Mouse (Mus musculus): ENCODE measurements around the gene Tdpoz4. TPM values are rescaled to one million over a fixed set of nuclear protein-coding genes. Genes with fewer than 3 reads are reported as not detected.
"Not testable (repeated sequence)": the region's sequence is repeated elsewhere in the genome, so short reads cannot be mapped to it uniquely, and the experiment has no call there.

Gene Tdpoz4
- polyA plus RNA-seq (2012; rRNA removed) = not detected in 2 replicates

DNA sequence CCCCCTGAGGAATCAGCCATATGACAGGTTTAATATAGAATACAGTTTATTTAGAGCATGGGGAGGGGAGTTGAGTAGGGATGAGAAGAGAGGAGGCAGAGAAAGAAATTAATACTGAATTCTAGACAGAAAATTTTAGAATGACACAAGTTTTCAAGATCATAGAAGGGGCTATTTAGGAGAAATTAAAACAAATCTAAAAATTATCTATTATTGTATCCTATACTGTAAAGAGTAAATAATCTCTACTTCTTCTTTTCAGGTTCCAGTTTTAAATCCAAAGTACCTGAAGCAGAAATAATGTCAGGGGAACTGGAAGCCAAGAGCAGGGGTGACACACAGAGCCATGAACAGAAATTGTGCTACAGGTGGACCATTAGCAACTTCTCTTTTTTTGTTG, at the start of gene Tdpoz4:
Tdpoz4 (plus strand) TSS at position 301 of the 400 bp plus-strand sequence.
- not testable (repeated sequence) for DNase-seq (ENCODE audit: extremely low spot score in 1 of 2, low spot score in 1 of 2)

DNA sequence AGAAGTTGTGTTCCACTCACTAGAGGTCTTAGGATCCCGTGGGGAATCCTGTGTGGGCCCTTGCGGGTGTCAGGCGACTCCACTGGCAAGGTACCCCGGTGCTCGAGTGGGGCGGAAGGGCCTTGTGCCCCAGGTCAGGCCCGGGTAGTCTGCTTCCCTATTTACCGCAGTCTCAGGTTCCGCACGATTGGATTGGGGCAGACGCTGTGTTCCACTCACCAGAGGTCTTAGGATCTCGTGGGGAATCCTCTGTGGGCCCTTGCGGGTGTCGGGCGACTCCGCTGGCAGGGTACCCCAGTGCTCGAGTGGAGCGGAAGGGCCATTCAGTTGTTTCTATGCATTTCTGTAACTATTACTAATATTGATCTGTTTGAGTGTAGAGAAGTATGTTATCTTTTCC, 42.2 kb upstream of the Tdpoz4 start:
- not testable (repeated sequence) for DNase-seq (ENCODE audit: extremely low spot score in 1 of 2, low spot score in 1 of 2)

DNA sequence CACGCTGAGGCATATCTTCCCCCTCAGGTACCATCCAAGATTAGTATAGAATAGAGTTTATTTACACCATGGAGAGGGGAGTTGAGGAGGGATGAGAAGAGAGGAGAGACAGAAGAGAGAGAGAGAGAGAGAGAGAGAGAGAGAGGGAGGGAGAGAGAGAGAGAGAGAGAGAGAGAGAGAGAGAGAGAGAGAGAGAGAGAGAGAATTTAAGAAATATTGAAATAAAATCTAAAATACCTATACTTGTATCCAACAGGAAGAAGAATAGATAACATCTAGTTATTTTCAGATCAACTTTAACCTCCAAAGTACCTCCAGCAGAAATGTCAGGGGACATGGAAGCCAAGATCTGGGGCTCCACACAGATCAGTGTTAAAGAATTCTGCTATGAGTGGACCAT, 23.5 kb upstream of the Tdpoz4 start, which contains the start of gene Gm5773:
Gm5773 (plus strand) TSS at position 301 of the 400 bp plus-strand sequence.
- DNase-seq (ENCODE audit: extremely low spot score in 1 of 2, low spot score in 1 of 2) = not testable (repeated sequence)

DNA sequence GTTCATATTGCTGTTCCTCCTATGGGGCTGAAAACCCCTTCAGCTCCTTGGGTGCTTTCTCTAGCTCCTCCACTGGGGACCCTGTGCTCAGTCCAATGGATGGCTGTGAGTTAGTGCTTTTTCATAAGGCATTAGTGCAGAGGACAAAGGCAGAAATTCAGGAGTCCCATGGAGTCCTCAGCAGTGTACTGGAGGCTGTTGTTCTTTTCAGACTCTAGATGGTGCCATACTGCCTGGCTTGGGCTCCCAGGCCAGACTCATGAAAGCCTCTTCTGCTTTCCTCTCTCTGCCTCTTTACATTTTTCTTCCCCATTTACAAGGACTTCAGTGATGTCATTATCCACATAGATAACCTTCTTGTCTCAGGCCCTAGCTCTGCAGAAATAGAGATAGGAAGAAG, 17.1 kb downstream of the Tdpoz4 start:
- peak in 1 of 2 experiments; percentile 8 for DNase-seq (ENCODE audit: extremely low spot score in 1 of 2, low spot score in 1 of 2)

DNA sequence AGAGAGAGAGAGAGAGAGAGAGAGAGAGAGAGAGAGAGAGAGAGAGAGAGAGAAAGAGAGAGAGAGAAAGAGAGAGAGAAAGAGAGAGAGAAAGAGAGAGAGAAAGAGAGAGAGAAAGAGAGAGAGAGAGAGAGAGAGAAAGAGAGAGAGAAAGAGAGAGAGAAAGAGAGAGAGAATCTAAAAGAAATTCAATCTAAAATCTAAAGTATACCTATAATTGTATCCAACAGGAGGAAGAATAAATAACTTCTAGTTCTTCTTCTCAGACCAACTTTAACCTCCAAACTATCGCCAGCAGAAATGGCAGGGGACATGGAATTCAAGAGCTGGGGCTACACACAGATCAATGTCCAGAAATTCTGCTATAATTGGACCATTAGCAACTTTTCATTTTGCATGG, 29.5 kb downstream of the Tdpoz4 start, which contains the start of gene Tdpoz3:
Tdpoz3 (plus strand) TSS at position 301 of the 400 bp plus-strand sequence.
- not testable (repeated sequence) for DNase-seq (ENCODE audit: extremely low spot score in 1 of 2, low spot score in 1 of 2)

Other genes starting within 250 kb of the Tdpoz4 start
- gene S100a10, start 241.3 kb upstream of the Tdpoz4 start, polyA plus RNA-seq (2012; rRNA removed) = 63.1 and 65.8 TPM in 2 replicates
- not detected in 2 replicates for gene Tdpoz2, start 143.7 kb upstream of the Tdpoz4 start, polyA plus RNA-seq (2012; rRNA removed)
- gene Tdpoz1, start 120.1 kb upstream of the Tdpoz4 start, polyA plus RNA-seq (2012; rRNA removed) = not detected in 2 replicates
- not detected in 2 replicates for gene Gm37596, start 103.3 kb upstream of the Tdpoz4 start, polyA plus RNA-seq (2012; rRNA removed)
- not detected in 2 replicates for gene Gm5773, start 23.4 kb upstream of the Tdpoz4 start, polyA plus RNA-seq (2012; rRNA removed)
- gene Tdpoz3, start 29.6 kb downstream of the Tdpoz4 start, polyA plus RNA-seq (2012; rRNA removed) = not detected in 2 replicates
- gene Gm9117, start 147.1 kb downstream of the Tdpoz4 start, polyA plus RNA-seq (2012; rRNA removed) = not detected in 2 replicates
- not detected in 2 replicates for gene Tdpoz5, start 164.9 kb downstream of the Tdpoz4 start, polyA plus RNA-seq (2012; rRNA removed)

Measured in frontal cortex, adult 2 months (tissue).